Mouse (Mus musculus): ENCODE data around the gene Prdx3. TPM values are rescaled to one million over a fixed set of nuclear protein-coding genes. Genes with fewer than 3 reads are reported as not detected.

Prdx3 gene
- polyA plus RNA-seq, 1 experiment from 2014 or later: 93.8 TPM

GRCm38 (mm10) chr19:60843324-60843723 is 31.0 kb downstream of the Prdx3 start:
- Histone ChIP-seq H3K36me3 (peaks cover 70% of the 10 kb centered on the region), H3K4me1 (replicated peaks) (no peaks in the 10 kb centered on the region), H3K4me2 (no peak overlapping the region), H3K27ac (no peak overlapping the region), H3K27me3 (no peaks in the 10 kb centered on the region), H3K9me3 (no peaks in the 10 kb centered on the region), H3K4me3 (no peak overlapping the region), H3K9ac (no peak overlapping the region)
- no peak for ATAC-seq (ENCODE audit: low FRiP score)

GRCm38 (mm10) chr19:60837747-60838146 is 36.6 kb downstream of the Prdx3 start:
- Histone ChIP-seq H3K27me3 (no peaks in the 10 kb centered on the region), H3K4me1 (replicated peaks) (no peaks in the 10 kb centered on the region), H3K36me3 (peaks cover 78% of the 10 kb centered on the region), H3K4me3 (no peak overlapping the region), H3K27ac (no peak overlapping the region), H3K9me3 (no peaks in the 10 kb centered on the region), H3K9ac (no peak overlapping the region), H3K4me2 (no peak overlapping the region)
- WGBS: 79% methylated on average over 1 of the region's 1 CpGs
- ATAC-seq (ENCODE audit: low FRiP score): no peak

GRCm38 (mm10) chr19:60818677-60819076 is 55.7 kb downstream of the Prdx3 start:
- peaks cover 59% of the 10 kb centered on the region for H3K36me3 ChIP-seq
- 96% methylated on average over 6 of the region's 6 CpGs for WGBS
- no peak for ATAC-seq (ENCODE audit: low FRiP score)

More at GRCm38 (mm10) chr19:60818677-60819076, 55.7 kb downstream of the Prdx3 start:
- no peak overlapping the region for H3K4me2 ChIP-seq
- no peaks in the 10 kb centered on the region for H3K4me1 ChIP-seq (replicated peaks)
- no peak overlapping the region for H3K4me3 ChIP-seq
- no peaks in the 10 kb centered on the region for H3K9me3 ChIP-seq
- no peaks in the 10 kb centered on the region for H3K27me3 ChIP-seq
- no peak overlapping the region for H3K27ac ChIP-seq
- H3K9ac ChIP-seq: no peak overlapping the region

Other genes starting within 250 kb of the Prdx3 start
- 13.5 and 14.0 TPM in 2 replicates for gene Nanos1, start 118.6 kb downstream of the Prdx3 start, polyA plus RNA-seq (2015; fragmentation: Nextera tagmentation; extraction: Ambion mirVana)
- gene Eif3a, start 83.9 kb downstream of the Prdx3 start, polyA plus RNA-seq (2015; fragmentation: Nextera tagmentation; extraction: Ambion mirVana): 112 and 121 TPM in 2 replicates
- 39.7 and 43.6 TPM in 2 replicates for gene Fam45a, start 63.0 kb downstream of the Prdx3 start, polyA plus RNA-seq (2015; fragmentation: Nextera tagmentation; extraction: Ambion mirVana)
- gene Sfxn4, start 13.1 kb downstream of the Prdx3 start, polyA plus RNA-seq (2015; fragmentation: Nextera tagmentation; extraction: Ambion mirVana): 15.5 and 15.8 TPM in 2 replicates
- 2.2 and 2.3 TPM in 2 replicates for gene Grk5, start 15.2 kb upstream of the Prdx3 start, polyA plus RNA-seq (2015; fragmentation: Nextera tagmentation; extraction: Ambion mirVana)